Mouse (Mus musculus) granulocyte monocyte progenitor cell, adult 5-6 weeks (primary cell): ENCODE data around the gene Mybphl. TPM values are rescaled to one million over a fixed set of nuclear protein-coding genes. Genes with fewer than 3 reads are reported as not detected.
A peak's percentile ranks its signal among the peaks of the same experiment; 100 is the strongest.

Experiments
- ATAC-seq: replicated peaks from 2 replicates; pipeline ENCODE4 v1.8.0; 2016; ENCODE audit warnings: mild to moderate bottlenecking, moderate TSS enrichment, inconsistent platforms; ENCODE audit not compliant: poor library complexity, severe bottlenecking
- total RNA-seq, 2 experiments: library from RNA; stranded (forward) in 1 of 2; stranded (reverse) in 1 of 2; fragments of 200-712, 200-1000 nt in 1 of 2; fragments of >200 nt in 1 of 2; fragmentation: Nextera tagmentation in 1 of 2; gene quantifications; 2 replicates each; pipeline ENCODE4 v1.2.3; 2014 to 2017

Gene Mybphl
- total RNA-seq, 2 experiments from 2014 or later = not detected

DNA sequence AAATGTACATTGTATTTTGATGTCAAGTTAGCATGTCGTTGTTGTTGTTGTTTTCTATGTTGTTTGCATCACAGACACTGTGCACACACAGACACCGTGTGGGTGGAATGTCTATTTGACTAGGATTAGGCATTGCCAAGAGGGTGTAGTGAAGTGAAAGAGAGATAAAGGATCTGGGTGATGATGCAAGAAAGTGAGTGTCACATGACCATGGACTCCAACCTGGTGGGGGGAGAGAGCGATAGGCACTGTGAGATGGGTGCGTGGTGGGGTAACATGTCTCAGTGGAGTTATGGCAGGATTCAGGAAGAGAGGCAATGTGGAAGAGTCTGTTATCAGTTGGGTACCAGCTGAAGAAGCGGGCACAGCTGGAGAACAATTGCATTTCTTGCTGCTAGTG, 4.0 kb downstream of the Mybphl start:
- peak; percentile 58 for ATAC-seq

DNA sequence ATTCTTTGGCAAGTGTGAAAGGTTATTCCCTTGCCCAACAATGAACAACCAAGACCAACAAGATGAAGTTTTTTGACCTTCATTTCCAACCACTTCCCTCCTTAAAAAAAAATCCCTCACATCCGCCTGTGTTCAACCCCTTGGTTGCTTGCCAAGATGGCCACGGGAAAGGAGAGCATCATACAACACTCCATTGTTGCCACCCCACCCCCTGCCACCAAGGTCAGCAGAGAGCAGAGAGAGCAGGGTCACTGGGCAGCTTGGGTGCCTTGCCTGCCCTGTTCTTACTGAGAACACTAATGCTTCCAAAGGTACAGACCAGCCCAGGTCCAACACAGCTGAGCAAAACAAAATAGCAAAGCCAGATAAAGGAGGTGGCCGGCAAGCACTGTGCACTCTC, 7.6 kb downstream of the Mybphl start:
- ATAC-seq = no peak

DNA sequence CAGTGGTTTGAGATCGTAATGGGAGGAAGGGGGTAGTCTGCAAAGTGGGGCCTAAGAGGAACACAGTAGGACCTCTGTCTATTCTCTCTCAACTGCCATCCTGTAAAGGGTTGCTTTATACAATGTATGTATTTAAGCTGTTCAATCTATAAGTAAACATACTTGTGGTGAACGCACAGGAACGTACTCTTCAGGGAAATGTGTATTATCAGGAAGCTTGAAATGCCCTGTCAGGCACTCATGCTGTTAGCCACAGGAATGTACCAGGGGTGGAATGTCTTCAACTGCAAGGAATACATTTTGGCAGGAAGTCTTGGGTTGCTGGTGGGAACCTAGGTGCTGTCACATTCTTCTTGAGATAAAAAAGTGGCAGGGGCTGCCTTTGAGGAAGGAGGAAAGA, 8.0 kb downstream of the Mybphl start:
- ATAC-seq = no peak

DNA sequence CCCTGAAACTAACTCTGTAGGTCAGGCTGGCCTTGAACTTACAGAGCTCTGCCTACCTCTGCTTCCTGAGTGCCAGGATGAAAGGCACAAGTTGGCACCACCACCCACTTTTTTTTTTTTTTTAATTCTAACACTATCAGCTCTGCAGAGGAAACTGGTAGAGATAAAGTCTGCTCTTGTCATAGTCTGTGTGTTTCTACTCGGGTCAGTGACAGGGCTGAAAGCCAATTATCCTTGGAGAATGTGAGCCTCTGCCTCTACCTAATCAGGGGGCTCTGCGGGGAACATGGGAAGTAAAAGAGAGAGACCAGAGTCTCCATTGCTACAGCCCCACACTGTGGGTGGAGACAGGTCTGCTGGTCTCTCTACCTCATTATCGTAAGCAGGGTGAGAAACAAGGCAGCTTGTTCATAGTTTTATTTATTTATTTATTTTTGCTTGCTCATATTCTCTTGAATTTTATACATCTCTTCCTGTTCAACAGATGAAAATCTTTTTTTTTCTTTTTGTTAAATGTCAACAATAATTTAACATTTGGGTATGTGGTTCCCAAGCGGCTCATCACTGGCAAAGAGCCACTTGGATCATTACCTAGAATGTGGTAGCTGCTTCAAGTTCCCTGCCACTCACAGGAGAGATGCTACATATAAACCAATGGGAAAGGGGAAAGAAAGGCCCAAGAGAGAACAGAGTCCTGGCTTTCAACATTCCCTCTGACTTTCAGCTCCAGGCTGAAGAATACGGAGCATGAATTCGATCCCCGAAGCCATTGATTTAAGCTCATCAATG, 14.4 kb downstream of the Mybphl start:
- ATAC-seq = no peak

DNA sequence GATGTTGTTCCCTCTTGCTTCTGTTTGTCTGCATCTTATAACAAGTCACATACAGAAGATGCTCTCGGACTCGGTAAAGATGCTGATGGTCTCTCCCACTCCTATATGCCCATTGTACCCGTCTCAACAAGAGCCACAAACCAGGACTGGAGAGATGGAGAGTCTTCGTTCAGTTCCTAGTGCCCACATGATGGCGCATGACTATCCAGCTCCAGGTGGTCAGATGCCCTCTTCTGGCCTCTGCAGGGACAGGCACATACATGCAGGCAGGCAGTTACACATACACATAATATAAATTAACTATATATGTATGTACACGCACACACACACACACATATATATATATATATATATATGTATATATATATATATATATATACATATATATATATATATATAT, 16.0 kb downstream of the Mybphl start:
- ATAC-seq = peak; percentile 44; the same call in 1 of the 2 replicates

DNA sequence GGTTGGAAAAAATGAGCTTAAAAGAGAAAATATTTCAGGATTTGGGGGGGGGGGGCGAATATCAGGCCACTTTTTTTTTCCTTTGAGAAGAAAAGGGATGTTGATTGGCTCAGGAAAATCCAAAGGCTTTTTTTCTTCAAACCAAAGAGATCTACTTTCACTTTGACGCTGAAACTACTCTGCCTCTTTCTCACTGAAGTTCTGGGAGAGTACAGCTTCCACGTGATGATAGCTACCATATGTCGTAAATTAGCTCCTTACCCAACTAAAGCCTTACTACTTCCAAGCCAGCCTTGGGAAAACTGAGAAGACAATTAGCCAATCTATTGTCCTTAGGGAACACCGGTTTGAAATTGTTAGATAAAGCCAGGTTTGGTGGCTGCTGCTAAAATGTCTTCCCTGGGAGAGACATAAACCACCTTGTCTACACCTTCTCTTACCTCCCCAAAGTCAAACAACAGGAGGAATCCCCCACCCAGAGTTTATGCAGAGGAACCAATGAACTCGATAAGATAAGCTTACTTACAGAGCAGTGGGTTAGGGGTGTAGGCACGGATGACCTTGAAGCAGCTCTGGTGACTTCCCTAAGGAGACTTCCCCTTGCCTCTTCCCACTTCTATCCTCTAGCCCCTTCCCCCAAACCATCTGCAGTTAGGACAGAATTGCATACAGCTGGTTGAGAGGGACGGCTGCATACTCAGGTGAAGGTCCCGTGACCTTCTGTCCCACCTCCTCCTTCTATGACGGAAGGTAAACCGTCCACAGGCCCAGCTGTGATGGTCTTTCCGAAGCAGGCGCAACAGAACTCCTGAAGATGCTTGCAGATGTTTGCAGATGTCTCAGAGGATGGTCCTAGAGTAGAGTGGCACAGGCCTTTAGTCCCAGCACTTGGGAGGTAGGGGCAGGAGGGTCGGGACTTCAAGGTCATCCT, 17.5 kb downstream of the Mybphl start:
- ATAC-seq = 0 out of 2 replicates have a peak, but pooled peaks have one; percentile 34

GRCm38 (mm10) chr3:108383485-108384354, 19.0 kb downstream of the Mybphl start, which contains the start of gene Psrc1:
Gene Psrc1, plus strand, starts transcription at chr3:108383839.
- ATAC-seq = peak; percentile 74

- no peak for ATAC-seq
These were observed 19.7 kb downstream of the Mybphl start for GRCm38 (mm10) chr3:108384425-108384824.

DNA sequence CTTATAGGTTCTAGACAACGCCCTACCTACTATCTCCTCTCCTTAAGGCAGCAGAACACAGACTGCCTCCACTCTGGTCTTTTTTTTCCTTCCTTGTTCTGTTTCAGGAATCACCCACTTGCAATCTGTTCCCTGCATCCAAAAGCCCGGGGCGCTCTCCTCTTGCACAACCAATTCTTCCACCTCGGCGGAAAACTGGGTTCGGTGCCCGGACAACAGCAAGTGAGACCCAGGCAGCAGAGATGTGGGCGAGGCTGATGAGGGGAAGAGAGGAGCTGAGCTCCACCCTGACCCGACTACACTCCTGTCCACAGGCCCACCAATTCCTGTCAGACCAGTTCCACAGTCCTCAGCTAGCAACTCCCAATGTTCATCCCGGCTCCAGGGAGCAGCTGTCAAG, 21.5 kb downstream of the Mybphl start:
- no peak for ATAC-seq

- peak; percentile 99 for ATAC-seq
These were observed 24.4 kb downstream of the Mybphl start for GRCm38 (mm10) chr3:108389111-108389545.

GRCm38 (mm10) chr3:108392299-108392698, 27.6 kb downstream of the Mybphl start:
- ATAC-seq = no peak

DNA sequence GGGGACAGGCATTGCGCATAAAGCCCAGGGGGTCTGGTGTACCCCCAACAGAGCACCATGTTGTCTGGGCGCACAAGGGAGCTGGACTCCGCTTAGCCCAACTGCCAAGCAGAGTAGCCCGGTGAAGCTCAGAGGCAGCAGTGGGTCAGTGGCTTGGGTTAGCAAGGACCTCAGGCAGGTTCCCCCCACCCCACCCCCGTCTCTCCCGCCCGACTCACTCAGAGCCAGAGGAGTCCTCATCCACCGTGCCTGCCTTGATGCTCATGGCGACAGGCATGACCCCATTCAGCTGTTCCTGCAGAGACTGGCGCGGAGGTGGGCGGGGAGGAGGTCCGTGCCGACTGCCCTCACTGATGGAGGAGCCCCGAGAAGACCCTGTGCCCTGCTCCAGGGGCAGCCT, 28.1 kb downstream of the Mybphl start:
- no peak for ATAC-seq

- ATAC-seq = no peak
These were observed 33.6 kb downstream of the Mybphl start for GRCm38 (mm10) chr3:108398281-108398680.

DNA sequence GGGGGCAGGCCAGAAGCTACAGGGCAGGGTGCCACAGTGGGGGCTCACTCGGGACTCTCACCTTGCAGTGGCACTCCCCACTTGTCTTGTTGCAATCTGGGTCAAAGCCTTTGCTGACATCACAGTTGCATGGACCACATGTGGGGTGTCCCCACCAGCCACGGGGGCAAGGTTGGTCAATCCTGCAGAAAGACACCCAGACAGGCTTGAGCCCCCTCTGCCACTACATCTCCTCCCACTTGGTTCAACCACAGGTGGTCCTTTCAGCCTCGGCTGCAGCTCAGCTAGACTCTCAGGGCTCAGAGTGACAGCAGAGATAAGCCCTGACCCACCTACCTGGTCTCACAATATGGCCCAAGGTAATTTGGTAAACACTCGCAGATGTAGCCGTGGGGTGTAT, 35.7 kb downstream of the Mybphl start:
- ATAC-seq = no peak

DNA sequence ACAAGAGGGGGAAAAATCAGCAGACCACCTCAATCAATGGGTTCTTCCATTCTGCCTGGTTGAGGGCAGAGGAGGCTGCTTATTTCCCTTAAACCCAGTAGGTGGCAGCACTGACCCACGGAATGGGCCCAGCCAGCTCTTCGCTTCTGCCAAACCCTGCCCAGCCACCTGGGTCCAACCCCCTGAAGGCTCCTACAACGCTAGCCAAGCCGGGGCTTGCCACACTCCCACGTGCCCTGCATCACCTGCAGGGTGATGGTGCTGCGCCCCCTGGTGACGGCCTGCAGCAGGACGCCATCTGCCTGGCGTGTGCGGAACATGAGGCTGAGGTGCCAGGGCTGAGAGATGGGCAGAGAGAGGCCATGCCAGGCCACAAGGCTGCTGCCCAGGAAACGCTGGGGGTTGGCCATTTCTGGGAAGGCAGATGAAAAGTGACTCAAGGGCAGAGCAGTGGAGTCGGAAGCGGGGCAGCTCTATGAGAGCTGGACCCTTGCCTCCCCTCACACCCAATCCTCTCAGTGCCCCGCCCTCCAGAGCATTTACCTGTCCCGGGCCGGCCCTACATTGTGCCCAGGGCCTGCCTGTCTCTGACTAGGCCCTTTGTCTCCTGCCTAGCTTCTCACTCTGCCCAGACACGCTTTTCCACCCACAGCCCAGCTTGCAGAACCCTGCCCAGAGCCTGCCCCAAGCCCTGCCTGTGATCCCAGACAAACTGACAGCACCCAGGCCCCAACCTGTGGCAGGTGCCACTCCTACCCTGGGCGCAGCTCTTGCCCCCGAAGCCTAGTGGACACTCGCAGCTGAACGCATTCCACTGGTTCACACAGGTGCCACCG, 37.2 kb downstream of the Mybphl start:
- peak; percentile 97 for ATAC-seq

- ATAC-seq = no peak
These were observed 37.8 kb downstream of the Mybphl start for GRCm38 (mm10) chr3:108402528-108402920.

- ATAC-seq = no peak
These were observed 41.0 kb downstream of the Mybphl start for GRCm38 (mm10) chr3:108405536-108406305.

DNA sequence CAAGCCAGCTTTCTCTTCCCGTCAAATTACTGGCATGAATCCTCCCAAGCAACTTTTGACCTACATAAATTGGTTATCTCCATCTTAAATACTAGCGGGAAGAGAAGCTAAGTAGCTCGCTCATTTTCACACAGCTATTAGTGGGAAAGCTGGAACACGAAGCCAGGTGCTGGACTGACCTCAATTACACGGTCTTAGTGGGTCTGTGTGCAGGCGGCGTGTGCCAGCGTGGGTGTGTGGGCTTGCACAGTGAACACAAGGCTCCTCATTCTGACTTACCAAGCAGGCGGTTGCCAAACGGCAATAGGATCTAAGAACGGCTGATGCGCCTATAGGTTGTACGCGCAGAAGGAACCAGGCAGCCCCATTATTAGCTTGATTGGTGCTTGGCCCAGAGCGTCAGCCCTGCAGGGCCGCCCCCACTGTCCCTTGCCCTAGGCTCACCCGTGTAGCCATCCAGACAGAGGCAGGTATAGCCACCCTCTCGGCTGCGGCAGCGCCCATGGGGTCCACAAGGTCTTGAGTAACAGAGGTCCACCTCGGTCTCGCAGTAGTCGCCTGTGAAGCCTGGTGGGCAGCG, 41.7 kb downstream of the Mybphl start:
- ATAC-seq = no peak
